Mouse (Mus musculus) monocyte, adult 2 months (primary cell): ENCODE data around the gene Tjp1.

Experiments
- DNase-seq, 2 experiments: peaks; one replicate each; pipeline ENCODE4 v3.0.0; 2022; ENCODE audit warnings: low spot score in 2 of 2, low read depth in 1 of 2

The Tjp1 gene

GRCm38 (mm10) chr7:65527071-65528007 lies at the start of gene Tjp1:
Gene Tjp1 (minus strand): TSS chr7:65527781.
- no peak for DNase-seq

GRCm38 (mm10) chr7:65577118-65577517 lies 49.5 kb upstream of the Tjp1 start:
- DNase-seq: no peak

DNA sequence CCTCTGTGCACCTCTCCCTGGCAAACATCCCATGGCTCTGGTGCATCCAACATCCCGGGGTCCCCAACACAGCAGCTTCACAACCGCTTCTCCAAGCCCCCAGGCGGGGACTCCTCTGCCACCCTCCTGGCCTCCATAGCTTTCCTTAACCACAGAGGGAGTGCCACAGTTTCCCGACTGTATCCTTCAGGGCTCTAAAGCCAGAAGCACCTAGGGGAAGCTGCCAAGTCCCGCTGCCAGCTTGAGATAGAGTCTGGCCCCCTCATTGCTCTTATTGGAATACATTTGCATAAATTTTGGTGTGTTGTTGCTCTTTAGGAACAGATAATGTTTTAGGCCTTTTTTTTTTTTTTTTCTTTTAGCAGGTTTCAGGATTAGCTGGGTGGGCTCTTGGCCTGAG lies 45.1 kb upstream of the Tjp1 start:
- DNase-seq: no peak

DNA sequence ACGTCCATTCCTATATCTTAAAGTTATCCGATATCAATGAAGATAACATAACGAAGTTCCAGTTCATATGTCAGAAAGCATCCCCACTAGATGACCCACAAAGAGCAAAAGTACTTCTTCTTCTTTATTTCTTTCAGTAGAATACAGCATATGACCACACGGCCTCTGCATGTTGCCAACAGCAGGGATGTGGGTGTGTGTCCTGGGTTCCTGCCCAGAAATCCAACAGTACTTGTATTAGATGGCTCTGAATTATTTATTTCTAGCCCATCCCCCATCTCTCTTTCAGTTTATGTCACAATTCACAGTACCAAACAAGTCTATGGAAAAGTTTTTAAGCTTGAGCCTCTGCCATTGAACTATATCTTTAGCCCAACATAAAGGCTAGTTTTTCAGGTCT lies 43.1 kb upstream of the Tjp1 start:
- no peak for DNase-seq

- no peak for DNase-seq
Measured at GRCm38 (mm10) chr7:65555996-65556395, 28.4 kb upstream of the Tjp1 start.

DNA sequence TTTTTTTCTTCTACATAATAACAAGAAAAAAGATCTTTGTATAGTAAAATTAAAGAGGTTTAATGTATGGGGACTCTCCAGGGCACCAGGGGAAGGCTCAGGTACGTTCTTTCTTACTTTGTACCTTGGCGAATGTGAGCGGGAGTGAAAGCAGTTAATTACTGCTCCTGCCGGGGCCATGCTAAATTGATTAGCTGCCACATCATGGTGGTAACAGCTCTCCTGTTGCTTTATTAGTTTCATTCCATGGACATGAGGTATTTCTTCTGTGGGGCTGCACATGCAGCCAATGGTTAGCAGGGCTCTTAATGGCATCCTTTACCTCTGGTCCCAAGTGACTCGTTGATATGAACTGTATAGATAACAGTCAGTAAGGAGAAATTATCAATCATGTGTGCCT lies 18.2 kb upstream of the Tjp1 start:
- no peak for DNase-seq

DNA sequence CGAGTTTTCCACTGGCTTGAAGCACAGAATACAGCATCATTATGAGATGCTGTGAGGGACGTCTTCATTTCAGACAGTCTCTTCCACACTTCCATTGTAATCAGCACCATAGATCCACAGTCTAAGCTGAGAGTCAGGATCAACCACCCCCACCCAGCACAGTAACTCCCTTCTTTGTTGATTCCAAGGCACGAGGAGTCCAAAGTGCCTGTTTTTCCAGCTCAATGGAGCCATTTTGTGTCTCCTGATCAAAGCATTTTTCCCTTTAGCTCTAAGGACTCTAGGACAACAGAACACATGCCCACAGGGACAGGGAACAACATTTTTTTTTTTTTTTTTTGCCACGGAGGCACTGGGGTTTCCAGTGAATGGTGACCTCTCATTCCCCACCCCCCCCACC lies 5.1 kb upstream of the Tjp1 start:
- no peak for DNase-seq

- no peak for DNase-seq
Measured at GRCm38 (mm10) chr7:65523116-65523515, 4.5 kb downstream of the Tjp1 start.

DNA sequence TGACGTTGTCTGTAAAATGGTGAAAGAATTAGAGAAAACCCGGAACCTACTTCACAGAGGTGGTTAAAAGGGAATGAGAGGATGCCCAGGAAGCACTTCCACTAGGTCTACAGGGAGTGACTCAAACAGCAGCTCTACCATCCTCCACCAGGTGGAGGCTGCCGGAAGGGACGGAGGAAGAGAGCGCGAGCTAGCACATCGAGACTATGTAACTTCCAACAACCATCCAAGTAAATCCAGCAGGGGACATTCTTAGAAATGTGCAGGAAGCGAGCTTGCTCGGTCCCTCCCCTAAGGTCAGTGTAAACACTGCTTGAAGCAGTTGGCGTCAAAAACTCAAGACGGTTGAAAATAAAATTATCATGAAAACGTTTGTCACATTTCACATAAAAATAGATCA lies 5.1 kb downstream of the Tjp1 start:
- DNase-seq: no peak

GRCm38 (mm10) chr7:65520622-65521021 lies 7.0 kb downstream of the Tjp1 start:
- no peak for DNase-seq

DNA sequence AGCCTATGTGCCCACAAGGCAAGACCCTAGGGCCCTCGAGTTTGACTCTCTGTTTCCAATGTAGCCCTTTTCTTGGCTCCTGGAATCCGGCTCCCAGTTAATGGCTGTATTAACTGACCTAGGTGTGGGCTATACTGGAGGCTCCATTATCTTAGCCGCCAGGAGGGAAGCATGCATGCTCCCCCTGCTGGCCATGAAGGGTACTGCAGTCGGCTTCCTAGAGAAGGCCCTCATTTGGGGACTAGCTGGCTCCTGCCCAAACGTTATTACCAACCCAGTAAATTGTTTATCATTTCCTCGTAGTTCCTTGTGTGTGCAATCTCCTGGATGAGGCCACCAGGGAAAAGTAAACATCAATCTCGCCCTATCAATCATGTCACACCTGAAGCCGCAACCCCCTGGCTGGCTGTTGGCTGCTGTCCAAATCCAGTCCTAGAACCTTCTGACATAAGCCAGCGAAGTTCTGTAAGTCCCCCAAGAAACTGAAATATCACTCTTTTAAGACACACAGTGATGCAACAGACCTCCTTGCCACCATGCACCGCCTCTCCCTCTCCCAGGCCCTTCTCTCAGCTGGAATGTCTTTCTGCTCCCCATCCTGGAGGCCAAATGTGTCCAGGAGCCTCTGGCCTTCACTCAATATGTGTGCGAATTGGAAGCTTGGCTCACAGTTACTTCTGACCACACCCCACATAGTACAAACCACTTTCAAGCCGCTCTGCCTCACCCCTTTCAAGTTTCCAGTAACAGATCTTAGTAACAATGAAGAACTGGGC lies 7.6 kb downstream of the Tjp1 start:
- no peak for DNase-seq

DNA sequence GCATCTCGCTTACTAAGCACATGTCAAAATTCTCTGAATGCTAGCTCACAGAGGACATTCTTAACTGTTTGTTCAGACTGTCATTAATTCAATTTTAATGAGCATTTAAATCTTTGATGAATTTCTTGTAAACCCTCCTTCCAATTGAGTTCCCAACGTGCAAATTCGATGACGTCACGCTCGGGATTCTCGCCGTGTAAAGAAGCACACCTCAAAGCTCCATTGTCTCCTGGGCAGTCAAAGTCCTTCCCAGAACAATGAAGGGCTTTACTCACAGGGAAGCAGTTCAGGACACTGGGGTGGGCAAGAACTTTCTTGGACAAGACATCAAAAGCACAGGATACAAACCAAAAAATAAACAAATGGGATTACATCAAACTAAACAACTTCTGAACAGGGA lies 10.7 kb downstream of the Tjp1 start:
- no peak for DNase-seq

DNA sequence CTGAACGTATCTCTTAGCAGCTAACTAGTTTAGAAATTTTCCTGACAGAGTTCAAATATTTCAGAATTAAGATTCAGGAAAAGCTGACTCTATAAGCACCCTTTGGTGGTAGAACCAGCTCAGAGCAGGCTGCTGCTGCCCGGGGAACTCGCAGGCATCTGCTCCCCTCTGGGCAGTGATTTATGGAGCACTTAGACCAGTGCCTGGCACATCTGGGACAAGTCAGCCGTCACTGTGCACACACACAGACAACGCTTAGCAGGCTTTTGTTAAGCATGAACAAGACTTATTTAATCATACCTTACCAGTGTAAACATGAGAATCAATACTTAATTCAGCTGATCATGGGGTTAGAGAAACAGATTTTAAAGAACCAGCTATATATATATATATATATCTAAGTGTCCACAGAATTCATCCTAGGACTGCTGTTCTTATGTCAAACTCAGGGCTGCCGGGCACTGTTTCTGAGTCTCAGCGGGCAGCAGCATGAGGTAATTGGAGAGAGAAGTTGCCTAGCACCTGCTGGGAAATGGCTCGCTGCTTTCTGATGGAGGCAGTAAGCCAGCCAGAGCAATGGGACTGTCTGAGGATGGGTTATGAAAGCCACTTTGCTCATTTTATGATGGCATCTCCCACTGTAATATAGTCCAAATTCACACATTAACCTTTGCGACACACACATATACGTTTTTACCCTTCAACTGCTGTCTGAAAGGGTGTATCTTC lies 14.0 kb downstream of the Tjp1 start:
- DNase-seq: no peak

DNA sequence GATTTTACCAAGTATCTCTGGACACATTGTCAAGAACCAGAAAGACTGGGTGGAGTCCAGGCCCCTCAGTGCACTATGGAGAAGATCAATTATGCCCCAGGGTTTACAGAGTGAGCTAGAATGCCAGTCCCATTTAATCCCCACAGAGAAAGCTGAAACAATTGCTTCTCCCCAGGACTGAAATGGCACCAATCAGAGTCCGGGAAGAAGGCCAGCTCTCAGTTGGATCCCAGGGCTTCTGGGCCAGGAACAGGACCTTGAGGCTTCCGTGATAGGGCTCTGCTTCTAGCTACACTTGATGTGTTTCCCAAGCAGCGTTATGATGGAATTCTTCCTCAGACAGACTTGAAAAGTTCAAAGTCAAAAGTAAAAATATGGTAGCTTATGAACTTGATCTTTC lies 18.2 kb downstream of the Tjp1 start:
- DNase-seq: no peak

GRCm38 (mm10) chr7:65507341-65507740 lies 20.2 kb downstream of the Tjp1 start:
- DNase-seq: no peak

DNA sequence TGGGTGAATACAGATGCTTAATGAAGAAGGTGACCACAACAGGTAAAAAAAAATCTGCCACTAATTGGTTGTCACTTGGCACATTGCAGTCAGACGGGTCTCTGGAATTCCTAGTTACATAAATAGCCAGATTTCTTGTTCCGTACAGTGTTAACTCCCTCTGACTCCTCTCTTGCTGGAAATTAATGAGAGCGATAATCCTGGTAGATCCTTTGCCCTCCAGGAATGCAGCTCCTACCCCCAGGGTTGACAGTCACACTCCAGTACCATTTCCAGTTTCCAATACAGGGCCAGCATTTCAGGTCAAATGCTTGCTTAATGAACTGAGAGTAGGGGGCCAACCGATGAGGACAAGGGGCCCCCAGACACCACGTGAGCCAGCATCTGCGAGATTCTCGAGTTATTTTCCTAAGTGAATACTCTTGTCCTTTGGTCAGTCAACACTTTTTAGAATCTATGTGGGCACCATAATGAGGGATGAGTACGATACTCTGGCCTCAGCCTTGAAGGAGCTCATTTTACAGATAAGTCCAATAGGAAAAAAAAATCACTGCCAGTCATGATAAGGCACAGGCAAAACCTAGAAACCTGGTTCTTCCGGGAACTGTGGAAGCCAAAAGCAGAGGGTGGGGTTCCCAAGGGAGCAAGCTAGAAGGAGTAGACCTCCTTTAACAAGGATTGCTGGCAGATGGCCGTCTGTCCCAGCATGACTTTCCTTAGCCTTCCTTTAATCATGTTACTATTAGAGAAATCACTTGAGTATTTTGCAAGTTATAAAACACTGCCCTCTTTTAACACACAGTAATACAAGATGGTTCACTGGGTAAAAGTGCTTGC lies 24.9 kb downstream of the Tjp1 start:
- no peak for DNase-seq

- DNase-seq: no peak
Measured at GRCm38 (mm10) chr7:65500746-65501145, 26.8 kb downstream of the Tjp1 start.

- no peak for DNase-seq
Measured at GRCm38 (mm10) chr7:65497733-65498583, 29.6 kb downstream of the Tjp1 start.

DNA sequence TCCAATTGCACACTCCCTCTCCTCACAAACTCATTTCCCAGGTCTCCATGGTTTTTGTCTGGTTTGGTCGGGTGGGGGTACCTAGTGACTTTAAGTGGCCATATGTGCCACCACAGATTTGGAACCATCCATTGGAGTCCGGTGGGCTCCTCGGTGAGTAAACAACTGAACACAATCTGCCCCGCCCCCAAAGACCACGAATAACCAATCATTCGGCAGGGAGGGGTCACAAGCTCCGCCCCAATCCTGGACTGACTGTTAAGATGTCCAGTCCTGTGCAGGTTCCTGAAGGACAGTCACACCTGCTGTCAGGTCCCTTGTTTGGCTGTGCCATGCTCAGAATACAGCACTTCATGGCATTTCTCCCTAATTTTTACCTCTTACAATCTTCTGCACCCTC lies 37.1 kb downstream of the Tjp1 start:
- DNase-seq: no peak

- no peak for DNase-seq
Measured at GRCm38 (mm10) chr7:65489742-65490141, 37.8 kb downstream of the Tjp1 start.
